Mouse (Mus musculus) spleen, postnatal 10 days (tissue): ENCODE results near the gene Pde8a.

ENCODE experiments used
- DNase-seq, 2 experiments: peaks; one replicate each; pipeline ENCODE4 v3.0.0; 2021 to 2022; ENCODE audit warnings: low spot score in 2 of 2

The Pde8a gene

GRCm38 (mm10) chr7:81337785-81338521 is 124.6 kb downstream of the Pde8a start:
- no peak for DNase-seq

GRCm38 (mm10) chr7:81338522-81338873 is 125.1 kb downstream of the Pde8a start:
- no peak for DNase-seq

GRCm38 (mm10) chr7:81339783-81340182 is 126.4 kb downstream of the Pde8a start:
- peak; percentile 41 to 75 for DNase-seq

DNA sequence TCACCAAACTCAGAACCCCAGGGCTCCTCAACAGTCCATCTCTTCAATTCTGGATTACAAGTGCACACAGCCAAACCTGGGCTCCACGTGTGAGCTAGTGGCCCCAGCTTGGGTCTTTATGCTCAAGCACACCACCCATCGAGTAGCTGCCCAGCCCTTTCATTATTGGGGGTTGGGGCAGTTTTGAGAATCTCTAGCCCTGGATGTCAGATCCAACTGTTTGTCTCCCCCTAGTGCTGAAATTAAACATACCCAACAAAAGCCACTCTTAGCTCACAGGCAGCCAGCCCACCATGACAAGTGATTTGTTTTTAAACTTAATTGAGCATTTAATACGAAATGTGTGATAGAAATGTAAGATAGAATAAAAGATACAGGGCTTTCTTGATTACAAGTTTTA is 128.2 kb downstream of the Pde8a start:
- DNase-seq, result no peak

- DNase-seq, result no peak
Observed at GRCm38 (mm10) chr7:81342356-81343094, 129.1 kb downstream of the Pde8a start.

- no peak for DNase-seq
Observed at GRCm38 (mm10) chr7:81343316-81343715, 129.9 kb downstream of the Pde8a start.

- DNase-seq, result peak in 1 of 2 experiments; percentile 18
Observed at GRCm38 (mm10) chr7:81343831-81344230, 130.4 kb downstream of the Pde8a start.

DNA sequence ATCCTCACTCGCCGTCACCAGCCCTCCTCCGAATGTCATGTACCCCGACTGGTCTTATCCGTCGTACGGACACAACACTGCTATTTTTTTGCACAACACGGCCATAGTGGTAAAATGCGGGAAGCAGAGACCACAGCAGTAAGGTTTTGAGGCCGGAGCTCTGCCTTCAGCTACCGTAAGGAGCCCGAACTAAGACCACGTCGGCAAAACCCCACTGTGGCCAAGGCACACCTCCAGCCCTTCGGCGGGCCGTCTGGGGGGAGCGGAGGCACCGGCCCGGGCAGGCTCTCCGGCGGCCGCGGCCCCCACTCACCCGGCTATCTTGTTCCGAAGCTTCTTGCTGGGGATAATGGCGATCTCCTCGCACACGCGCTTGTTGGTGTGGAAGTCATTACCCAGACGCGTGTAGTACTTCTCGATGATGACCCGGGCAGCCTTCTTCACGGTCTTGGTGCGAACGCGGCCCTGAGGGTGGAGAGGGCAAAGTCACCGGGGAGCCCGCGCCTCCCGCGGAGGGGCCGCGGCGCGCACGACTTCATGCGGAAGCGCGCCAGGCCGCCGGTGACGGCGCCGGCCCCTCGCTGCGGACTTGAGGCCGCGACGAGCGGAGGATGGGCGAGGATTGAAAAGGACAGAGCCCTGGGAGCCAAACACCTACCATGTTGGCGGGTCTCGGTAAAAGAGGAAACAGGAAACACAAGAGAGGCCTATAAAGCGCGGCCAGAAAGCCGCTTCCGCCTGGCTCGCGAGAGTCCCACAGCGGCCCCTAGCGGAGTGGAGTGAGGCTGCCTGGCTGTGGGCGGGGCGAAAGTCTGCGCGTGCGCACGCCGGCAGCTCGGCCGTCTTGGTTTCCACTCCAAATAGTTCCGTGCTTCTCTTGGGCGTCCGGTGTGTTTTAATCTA is 131.4 kb downstream of the Pde8a start, which contains the start of gene Rps17:
Rps17 (minus strand) TSS at position 711 of the 903 bp plus-strand sequence.
- peak; percentile 97 to 99 for DNase-seq

DNA sequence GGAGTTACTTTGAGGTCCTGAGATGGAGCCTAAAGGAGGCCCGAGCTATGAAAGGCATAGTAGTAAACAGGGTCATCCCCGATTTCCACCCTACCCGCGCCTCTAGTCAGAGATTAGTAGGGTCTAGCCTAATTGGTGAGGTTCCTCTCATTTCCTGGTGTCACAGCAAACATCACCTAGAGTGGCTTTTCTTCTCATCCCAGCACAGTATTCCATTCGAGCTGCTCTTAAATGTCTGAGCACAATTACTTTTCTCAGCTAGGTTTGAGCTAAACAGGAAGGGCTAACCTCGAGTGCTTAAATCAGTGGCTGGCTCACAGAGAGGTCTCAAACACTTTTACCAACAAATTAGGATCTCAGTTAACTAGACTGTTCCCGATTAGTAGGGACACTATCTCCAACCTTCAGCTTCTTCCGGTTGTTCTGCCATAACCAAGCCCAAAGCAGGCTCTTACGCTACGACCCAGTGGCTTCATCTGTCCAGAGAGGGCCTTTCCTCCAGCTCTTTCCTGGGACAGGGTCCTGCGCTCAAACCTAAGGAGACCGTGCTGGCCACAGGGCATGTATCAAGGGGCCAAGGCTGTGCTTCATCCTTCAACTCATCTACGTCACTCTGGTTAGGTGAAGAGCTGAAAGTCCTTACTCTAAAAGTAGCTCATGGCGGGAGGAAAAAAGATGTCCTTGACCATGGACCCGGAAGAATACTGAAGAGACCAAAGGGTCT is 132.2 kb downstream of the Pde8a start:
- DNase-seq, result peak in 1 of 2 experiments; percentile 12

DNA sequence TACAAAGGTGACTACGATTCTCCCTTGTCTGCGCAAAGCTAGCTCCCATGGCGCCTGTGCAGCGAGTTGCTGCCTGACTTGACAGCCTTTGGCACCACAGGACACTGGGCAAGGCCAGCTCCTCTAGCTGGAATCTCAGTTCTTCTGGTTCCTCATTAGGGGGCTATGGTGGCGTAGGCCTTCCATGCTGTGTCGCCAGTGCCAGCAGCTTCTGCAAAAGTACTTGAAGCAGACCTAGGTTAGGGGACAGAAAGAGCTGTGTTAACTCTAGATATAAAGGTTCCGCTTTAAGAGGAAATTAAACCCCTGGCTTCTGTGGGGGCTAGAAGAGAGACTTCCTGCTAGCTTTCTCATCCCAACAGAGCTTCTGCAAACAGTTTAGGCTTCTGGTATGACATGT is 134.8 kb downstream of the Pde8a start:
- no peak for DNase-seq

GRCm38 (mm10) chr7:81351826-81352225 is 138.4 kb downstream of the Pde8a start:
- no peak for DNase-seq

GRCm38 (mm10) chr7:81355746-81356145 is 142.3 kb downstream of the Pde8a start:
- no peak for DNase-seq

GRCm38 (mm10) chr7:81356360-81356759 is 143.0 kb downstream of the Pde8a start:
- DNase-seq, result no peak

DNA sequence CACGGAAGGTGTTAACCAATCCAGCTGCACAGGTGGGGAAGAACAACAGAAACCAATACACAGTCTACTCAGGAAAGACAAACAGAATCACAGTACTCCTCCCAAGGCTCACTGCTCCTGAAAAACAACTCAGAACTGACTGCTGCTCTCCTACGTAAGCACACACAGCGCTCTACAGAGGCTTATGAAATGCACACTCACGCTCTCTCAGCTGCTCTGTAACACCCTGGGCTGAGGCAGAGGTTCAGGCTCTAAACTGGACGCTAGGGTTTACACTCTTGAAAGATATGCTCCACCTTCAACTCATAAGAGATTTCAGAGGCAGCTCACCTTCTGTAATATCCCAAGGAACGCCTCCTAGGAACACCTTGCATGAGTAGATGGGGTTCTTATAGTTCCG is 143.6 kb downstream of the Pde8a start:
- DNase-seq, result no peak

- no peak for DNase-seq
Observed at GRCm38 (mm10) chr7:81367946-81368345, 154.6 kb downstream of the Pde8a start.

GRCm38 (mm10) chr7:81369724-81370123 is 156.3 kb downstream of the Pde8a start:
- no peak for DNase-seq

DNA sequence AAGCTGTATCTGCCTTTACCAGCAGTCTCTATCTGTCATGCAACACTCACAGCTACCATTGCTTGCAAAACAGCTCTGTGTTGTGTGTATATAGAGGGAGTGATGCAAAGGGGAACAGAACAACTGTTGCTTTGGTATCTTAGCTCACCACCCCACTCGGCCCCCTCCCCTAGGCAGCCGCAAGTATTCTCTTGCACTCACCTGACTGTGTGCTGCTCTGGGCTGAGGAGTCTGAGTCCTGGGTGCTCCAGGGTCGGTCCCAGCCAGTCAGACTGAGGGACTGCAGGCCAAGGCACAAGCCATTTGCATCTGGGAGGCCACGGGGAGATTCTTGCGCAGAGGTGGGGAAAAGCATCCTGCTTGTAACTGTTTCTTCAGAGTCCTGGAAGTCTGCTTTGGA is 158.4 kb downstream of the Pde8a start:
- no peak for DNase-seq

- DNase-seq, result no peak
Observed at GRCm38 (mm10) chr7:81372337-81372920, 159.0 kb downstream of the Pde8a start.

GRCm38 (mm10) chr7:81379363-81379762 is 166.0 kb downstream of the Pde8a start:
- no peak for DNase-seq
